Mouse (Mus musculus) skeletal muscle tissue, adult 2 months (tissue): ENCODE results near the gene Usp54.

Experiments used
- DNase-seq: peaks from one replicate; pipeline ENCODE4 v3.0.0-alpha.2; 2012; ENCODE audit warnings: low read depth, low spot score

Gene Usp54

DNA sequence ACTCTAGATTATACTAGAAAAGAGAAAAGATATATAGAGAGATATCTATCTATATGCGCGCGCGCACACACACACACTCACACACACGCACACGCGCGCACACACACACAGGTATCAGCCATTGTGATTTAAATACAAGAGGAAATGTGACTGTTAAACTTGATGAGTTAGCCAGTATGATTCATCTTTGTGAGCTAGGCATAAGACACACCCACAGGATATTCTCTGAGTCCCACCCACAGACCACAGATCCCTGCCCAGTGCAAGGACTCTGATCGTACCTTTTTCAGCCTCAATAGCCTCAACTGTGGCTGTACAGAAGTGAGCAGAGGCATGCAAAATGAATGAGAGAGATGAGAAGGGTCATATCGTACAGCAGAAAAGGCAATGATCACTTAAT lies 137.9 kb downstream of the Usp54 start:
- no peak for DNase-seq

DNA sequence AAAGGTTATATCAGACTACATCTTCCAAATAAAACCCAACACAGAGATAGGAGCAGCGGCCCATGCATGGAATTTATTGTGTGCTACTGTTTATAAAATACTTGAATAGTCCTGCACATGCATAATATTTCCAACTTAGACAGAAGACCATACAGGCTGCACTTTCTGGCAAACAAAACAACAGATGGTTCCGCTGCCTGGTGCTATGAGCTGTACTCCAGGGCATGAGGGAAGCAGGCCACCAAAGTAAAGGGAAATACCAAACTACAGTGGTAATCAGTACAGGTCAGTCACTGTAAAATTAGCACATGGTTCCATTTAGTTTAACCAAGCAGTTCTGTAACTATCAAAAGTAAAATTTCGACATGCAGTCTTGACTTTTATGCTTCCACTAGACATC lies 140.9 kb downstream of the Usp54 start:
- no peak for DNase-seq
